Mouse (Mus musculus): Measurements from ENCODE around the gene Mcrip2. TPM values are rescaled to one million over a fixed set of nuclear protein-coding genes. Genes with fewer than 3 reads are reported as not detected.
A peak's percentile ranks its signal among the peaks of the same experiment; 100 is the strongest.

The Mcrip2 gene
- polyA plus RNA-seq, 1 experiment from 2014 or later = 57.8 TPM

DNA sequence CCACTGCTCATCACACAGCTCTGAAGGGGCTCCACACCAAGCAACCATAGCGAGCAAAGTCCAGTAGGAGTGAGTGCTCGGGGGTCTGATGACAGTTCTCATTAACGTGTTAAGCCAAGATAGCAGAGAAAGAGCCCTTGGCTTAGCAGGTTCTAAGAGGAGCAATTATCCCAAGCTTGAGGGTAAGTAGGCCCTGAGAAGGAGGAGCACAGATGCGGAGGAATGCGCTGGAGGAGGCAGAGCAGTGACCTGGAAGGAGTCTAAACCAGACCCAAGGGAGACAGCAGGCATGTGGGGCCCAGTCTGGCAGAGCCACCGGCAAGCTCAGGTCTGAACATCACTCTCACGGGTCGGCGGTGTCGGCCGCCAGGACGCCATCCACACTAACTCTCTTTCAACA lies 27.3 kb upstream of the Mcrip2 start:
- TF ChIP-seq CTCF (IDR thresholded peaks at IDR 0.05) = no peak
- ChIA-PET POLR2A (interaction anchor here (1.5 kb wide), 1 partner anchor 22 kb away, joined by 3 read pairs; no protein-coding TSS in a partner anchor), CTCF (interaction anchor here (1.1 to 3.3 kb wide), 5 partner anchors 11 to 116 kb away, joined by 3 to 24 read pairs (median 4); no protein-coding TSS in a partner anchor)
- ATAC-seq = no peak
- DNase-seq (ENCODE audit: low read depth, low spot score) = no peak
- no peaks in the 10 kb centered on the region for H3K27me3 ChIP-seq
- in situ Hi-C loops (cut with MboI; ENCODE audit: low pct_unique_long_range_greater_than_20kb) = loop anchor here (5.0 kb wide), 1 partner anchor 196 kb away; the partner anchor contains the start of gene Decr2

DNA sequence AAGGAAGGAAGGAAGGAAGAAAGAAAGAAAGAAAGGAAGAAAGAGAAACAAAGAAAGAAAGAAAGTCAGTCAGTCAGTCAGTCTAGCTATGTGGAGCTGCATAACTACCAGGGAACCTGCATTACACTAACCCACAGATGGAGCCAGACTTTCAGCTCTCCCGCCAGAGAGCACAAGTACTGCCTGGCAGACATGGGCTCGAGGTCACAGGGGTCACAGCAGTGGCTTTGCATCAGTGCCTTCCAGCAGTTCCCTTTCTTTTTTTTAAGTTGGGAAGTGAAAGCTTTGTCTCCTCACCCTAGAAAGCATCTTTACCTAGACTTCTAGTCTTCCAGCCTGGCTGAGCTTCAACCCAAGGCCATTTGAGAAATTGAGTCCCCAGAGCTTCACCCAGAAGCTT lies 26.9 kb upstream of the Mcrip2 start:
- in situ Hi-C loops (cut with MboI; ENCODE audit: low pct_unique_long_range_greater_than_20kb) = loop anchor here (5.0 kb wide), 1 partner anchor 197 kb away; the partner anchor contains the start of gene Decr2
- ChIA-PET POLR2A (interaction anchor here (1.5 kb wide), 1 partner anchor 23 kb away, joined by 3 read pairs; no protein-coding TSS in a partner anchor), CTCF (interaction anchor here (1.1 to 3.3 kb wide), 7 partner anchors 9 to 117 kb away, joined by 3 to 24 read pairs (median 9); no protein-coding TSS in a partner anchor)
- TF ChIP-seq CTCF (IDR thresholded peaks at IDR 0.05) = no peak
- ATAC-seq = no peak
- DNase-seq (ENCODE audit: low read depth, low spot score) = no peak
- H3K27me3 ChIP-seq = no peaks in the 10 kb centered on the region

DNA sequence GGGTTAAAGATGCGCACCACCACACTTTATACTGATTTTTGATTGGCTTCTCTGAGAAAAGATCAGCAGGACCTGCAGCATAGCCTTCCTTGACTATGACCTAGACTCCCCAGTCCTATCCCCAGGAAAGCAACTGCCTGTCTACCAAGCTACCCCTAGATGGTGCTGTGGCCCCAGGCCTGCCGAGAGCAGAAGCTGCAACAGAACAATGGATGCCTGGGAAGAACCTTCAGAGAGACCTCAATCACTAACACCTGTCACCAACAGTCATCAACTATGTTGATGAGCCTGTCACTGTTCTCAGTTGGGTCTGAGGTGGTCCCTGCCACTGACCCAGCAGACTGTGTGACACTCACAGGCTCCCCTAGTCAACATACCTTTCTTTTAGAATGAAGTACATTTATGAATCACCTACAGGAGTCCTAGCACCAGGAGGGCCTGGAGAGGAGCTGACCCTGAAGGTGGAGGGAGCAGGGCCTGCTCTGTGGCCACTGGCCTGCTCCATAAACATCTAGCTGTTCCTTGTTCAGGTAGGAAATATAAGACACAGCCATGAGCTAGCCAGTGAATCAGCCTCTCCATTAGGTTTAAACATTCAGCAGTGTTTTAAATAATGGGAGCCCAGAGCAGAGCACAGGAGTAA lies 25.5 kb upstream of the Mcrip2 start:
- in situ Hi-C loops (cut with MboI; ENCODE audit: low pct_unique_long_range_greater_than_20kb) = loop anchor here (5.0 kb wide), 1 partner anchor 118 kb away; no protein-coding TSS in a partner anchor
- DNase-seq (ENCODE audit: low read depth, low spot score) (no peak), ATAC-seq (peak; percentile 51)
- CTCF ChIA-PET = interaction anchor here (0.7 to 3.3 kb wide), 18 partner anchors 8 to 210 kb away, joined by 3 to 24 read pairs (median 5); partner anchors contain the start of genes Nhlrc4 and Pigq
- TF ChIP-seq CTCF (IDR thresholded peaks at IDR 0.05) = peak; percentile 98
- no peaks in the 10 kb centered on the region for H3K27me3 ChIP-seq
- POLR2A ChIA-PET = interaction anchor here (1.2 kb wide), 1 partner anchor 12 kb away, joined by 3 read pairs; no protein-coding TSS in a partner anchor

DNA sequence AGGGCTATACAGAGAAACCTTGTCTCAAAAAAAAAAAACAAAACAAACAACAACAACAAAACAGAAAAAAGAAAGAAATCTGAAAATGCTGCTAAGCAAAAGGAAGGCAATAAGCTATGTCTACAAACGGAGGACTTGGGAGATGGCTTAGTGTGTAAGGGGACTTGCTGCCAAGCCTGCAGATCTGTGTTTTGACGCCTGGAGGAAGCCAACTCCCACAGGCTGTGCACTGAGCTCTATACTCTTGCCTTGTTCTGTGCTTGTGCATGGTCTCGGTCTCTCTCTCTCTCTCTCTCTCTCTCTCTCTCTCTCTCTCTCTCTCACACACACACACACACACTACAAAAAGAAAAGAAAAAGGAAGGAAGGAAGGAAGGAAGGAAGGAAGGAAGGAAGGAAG lies 20.3 kb upstream of the Mcrip2 start:
- no peaks in the 10 kb centered on the region for H3K27me3 ChIP-seq
- POLR2A ChIA-PET = no interaction called here
- in situ Hi-C loops (cut with MboI; ENCODE audit: low pct_unique_long_range_greater_than_20kb) = no loop called here
- ATAC-seq (no peak), DNase-seq (ENCODE audit: low read depth, low spot score) (no peak)
- CTCF ChIA-PET = no interaction called here
- no peak for TF ChIP-seq CTCF (IDR thresholded peaks at IDR 0.05)

DNA sequence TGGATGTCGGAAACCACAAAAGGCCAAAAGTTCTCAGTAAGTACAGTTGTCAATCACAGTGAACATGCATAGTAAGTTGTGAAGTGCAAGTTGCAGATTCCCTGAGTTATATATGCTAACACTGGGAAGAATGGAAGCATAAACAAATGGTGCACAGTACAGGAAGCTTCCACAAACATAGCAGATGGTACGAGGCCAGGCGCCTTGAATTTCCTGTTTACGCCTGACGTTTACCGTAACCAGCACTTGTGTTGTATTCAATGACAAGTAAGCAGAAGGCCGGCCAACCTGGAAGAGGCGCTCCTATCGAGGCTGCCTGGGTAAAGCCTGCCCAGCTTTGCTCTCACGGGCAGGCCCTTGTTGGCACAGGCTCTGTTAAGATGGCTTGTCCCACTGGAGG lies 18.9 kb upstream of the Mcrip2 start:
- TF ChIP-seq CTCF (IDR thresholded peaks at IDR 0.05) = no peak
- DNase-seq (ENCODE audit: low read depth, low spot score) (no peak), ATAC-seq (no peak)
- in situ Hi-C loops (cut with MboI; ENCODE audit: low pct_unique_long_range_greater_than_20kb) = no loop called here
- CTCF ChIA-PET = no interaction called here
- POLR2A ChIA-PET = no interaction called here
- no peaks in the 10 kb centered on the region for H3K27me3 ChIP-seq

DNA sequence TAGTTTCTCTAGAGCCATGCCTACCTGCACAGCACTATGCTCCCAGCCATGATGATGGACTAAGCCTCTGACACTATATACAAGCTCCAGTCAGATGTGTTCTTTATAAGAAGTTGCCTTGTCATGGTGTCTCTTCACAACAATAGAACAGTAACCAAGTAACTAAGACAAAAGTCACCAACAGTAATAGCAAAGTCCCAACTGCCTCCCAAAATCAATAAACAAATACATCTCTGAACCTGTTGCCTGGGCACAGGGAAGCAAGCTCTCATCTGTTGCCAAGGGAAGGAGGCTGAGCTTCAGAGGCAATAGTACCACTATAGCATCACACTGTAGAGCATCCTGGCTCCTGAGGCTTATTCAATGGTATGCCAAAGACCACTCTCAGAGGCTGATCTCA lies 18.2 kb upstream of the Mcrip2 start:
- no peaks in the 10 kb centered on the region for H3K27me3 ChIP-seq
- in situ Hi-C loops (cut with MboI; ENCODE audit: low pct_unique_long_range_greater_than_20kb) = no loop called here
- DNase-seq (ENCODE audit: low read depth, low spot score) = no peak
- ATAC-seq = no peak
- no peak for TF ChIP-seq CTCF (IDR thresholded peaks at IDR 0.05)
- POLR2A ChIA-PET = no interaction called here
- CTCF ChIA-PET = interaction anchor here (0.8 kb wide), 1 partner anchor 8 kb away, joined by 5 read pairs; no protein-coding TSS in a partner anchor

DNA sequence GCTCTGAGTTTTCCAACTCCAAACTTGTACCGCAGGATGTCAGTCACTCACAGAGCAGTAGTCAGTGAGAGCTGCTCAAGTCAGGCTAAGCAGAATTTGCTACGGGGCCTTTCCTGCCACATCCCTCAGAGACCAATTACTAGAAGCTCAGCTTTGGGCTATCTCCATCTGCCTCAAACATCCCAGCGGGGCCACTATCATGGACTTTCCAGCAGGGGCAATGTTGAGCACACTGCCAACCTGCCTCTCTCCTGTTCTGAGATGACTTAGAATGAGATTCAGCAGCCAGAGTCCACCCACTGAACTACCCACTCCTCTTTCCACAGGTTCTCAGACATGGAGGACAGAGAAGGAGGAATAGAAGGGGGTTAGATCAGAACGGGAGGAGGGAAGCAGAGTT lies 17.1 kb upstream of the Mcrip2 start:
- in situ Hi-C loops (cut with MboI; ENCODE audit: low pct_unique_long_range_greater_than_20kb) = no loop called here
- TF ChIP-seq CTCF (IDR thresholded peaks at IDR 0.05) = no peak
- ChIA-PET POLR2A (no interaction called here), CTCF (interaction anchor here (1.2 kb wide), 1 partner anchor 110 kb away, joined by 3 read pairs; no protein-coding TSS in a partner anchor)
- no peak for DNase-seq (ENCODE audit: low read depth, low spot score)
- no peaks in the 10 kb centered on the region for H3K27me3 ChIP-seq
- no peak for ATAC-seq

DNA sequence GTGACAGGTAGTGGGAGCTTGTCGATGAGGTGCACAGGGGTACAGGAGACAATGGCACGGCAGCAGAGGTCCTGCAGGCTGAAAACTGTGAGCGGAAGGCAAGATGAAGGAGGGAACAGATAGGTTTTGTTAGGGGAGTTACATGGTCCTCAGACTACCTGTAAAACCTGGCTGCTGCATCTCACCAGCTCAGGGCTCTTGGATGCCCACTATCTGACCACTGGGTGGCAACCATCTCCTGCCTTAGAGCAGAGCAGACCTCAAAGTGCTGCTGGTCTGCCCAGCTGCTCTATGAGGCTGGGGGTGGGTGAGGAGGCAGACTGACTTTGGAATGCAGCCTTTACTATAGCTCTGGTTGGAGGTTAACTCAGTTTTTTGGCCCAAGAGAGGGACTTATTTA lies 15.3 kb upstream of the Mcrip2 start:
- no peak for ATAC-seq
- TF ChIP-seq CTCF (IDR thresholded peaks at IDR 0.05) = no peak
- in situ Hi-C loops (cut with MboI; ENCODE audit: low pct_unique_long_range_greater_than_20kb) = no loop called here
- ChIA-PET CTCF (interaction anchor here (2.4 kb wide), 1 partner anchor 10 kb away, joined by 9 read pairs; no protein-coding TSS in a partner anchor), POLR2A (interaction anchor here (1.4 kb wide), 1 partner anchor 101 kb away, joined by 3 read pairs; no protein-coding TSS in a partner anchor)
- DNase-seq (ENCODE audit: low read depth, low spot score) = no peak
- no peaks in the 10 kb centered on the region for H3K27me3 ChIP-seq

DNA sequence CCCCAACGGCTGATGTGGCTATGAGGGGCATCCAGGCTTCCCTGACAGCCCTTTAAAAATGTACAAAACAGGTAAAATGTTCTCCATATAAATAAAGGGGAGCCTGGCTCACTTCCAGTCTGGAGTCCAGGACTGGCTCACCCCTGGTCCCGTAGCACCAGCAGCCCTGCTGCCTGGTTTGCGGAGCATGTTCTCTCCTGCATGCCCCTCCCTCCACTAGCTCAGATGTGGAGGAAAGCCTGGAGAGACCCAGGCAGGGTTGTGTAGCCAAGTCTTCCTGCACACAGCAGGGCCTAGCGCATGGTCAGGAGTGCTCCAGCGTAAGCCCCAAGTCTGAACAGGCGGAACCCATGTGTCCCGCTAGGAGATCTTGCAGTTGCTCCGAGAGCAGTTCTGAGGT lies 14.7 kb upstream of the Mcrip2 start:
- ATAC-seq (no peak), DNase-seq (ENCODE audit: low read depth, low spot score) (no peak)
- in situ Hi-C loops (cut with MboI; ENCODE audit: low pct_unique_long_range_greater_than_20kb) = no loop called here
- POLR2A ChIA-PET = interaction anchor here (1.4 kb wide), 1 partner anchor 101 kb away, joined by 3 read pairs; no protein-coding TSS in a partner anchor
- CTCF ChIA-PET = interaction anchor here (2.4 kb wide), 1 partner anchor 11 kb away, joined by 9 read pairs; no protein-coding TSS in a partner anchor
- no peaks in the 10 kb centered on the region for H3K27me3 ChIP-seq
- no peak for TF ChIP-seq CTCF (IDR thresholded peaks at IDR 0.05)

DNA sequence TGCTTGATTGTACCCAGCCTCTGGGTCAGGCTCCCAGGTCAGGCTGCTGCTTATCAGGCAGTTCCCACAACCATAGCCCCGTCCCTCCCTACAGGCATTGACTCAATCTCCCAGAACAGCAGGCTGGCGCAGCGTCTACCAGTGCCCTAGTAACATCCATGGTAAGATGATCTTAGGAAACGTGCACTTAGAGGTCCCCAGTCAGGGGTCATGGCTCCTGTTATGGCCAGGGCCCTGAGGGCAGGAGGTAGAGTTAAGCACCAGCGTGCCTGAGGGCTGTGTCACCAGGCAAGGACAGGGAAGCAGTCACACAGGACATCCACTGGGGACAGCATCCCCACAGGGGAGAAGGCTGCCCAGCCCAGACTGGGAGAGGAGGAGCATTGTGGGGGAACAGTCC lies 13.7 kb upstream of the Mcrip2 start:
- ATAC-seq = no peak
- in situ Hi-C loops (cut with MboI; ENCODE audit: low pct_unique_long_range_greater_than_20kb) = no loop called here
- no peaks in the 10 kb centered on the region for H3K27me3 ChIP-seq
- DNase-seq (ENCODE audit: low read depth, low spot score) = no peak
- ChIA-PET POLR2A (no interaction called here), CTCF (interaction anchor here (2.4 kb wide), 1 partner anchor 12 kb away, joined by 9 read pairs; no protein-coding TSS in a partner anchor)
- no peak for TF ChIP-seq CTCF (IDR thresholded peaks at IDR 0.05)

DNA sequence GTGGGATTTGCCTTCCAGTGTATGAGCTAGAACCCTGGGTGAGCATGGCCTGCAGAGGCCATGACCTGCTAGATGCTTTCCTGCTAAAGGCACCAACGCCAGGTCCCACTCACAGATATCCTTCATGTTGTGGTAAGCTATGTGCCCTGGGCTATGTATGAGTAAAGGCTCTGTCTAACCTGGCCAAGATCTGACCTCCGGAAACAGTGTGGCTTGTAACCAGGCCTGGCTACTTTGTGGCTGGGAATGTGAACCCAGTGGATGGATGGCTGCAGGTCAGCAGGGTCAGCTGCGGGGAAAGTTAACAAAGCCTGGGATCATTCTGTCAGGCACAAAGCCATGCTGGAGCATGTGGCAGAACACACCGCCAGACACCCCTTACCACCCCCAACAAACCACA lies 13.1 kb upstream of the Mcrip2 start:
- DNase-seq (ENCODE audit: low read depth, low spot score) (no peak), ATAC-seq (no peak)
- TF ChIP-seq CTCF (IDR thresholded peaks at IDR 0.05) = no peak
- ChIA-PET CTCF (interaction anchor here (0.9 to 1.0 kb wide), 2 partner anchors 36 to 131 kb away, joined by 4 to 5 read pairs; no protein-coding TSS in a partner anchor), POLR2A (interaction anchor here (0.7 to 0.8 kb wide), 2 partner anchors 19 to 30 kb away, joined by 3 to 4 read pairs; no protein-coding TSS in a partner anchor)
- no peaks in the 10 kb centered on the region for H3K27me3 ChIP-seq
- in situ Hi-C loops (cut with MboI; ENCODE audit: low pct_unique_long_range_greater_than_20kb) = no loop called here

Data from Patski (cell line).